Mouse (Mus musculus) heart, embryonic 14.5 days (tissue): Measurements from ENCODE around the gene Gm13304. TPM values are rescaled to one million over a fixed set of nuclear protein-coding genes. Genes with fewer than 3 reads are reported as not detected.
"Not testable (repeated sequence)": the region's sequence is repeated elsewhere in the genome, so short reads cannot be mapped to it uniquely, and the experiment has no call there.

ENCODE experiments used
- ATAC-seq: fragments of 200-750 bp; cut with Nextera tagmentation; 2 replicates; pipeline ENCODE4 v1.8.0; 2017; ENCODE audit warnings: low read depth, moderate TSS enrichment; ENCODE audit not compliant: insufficient number of reproducible peaks, insufficient read depth, low FRiP score
- H3K27ac ChIP-seq, 2 experiments: fragments of 200-500 bp in 1 of 2; fragments of 300-500 bp in 1 of 2; sonication (generic) in 1 of 2; replicated peaks in 1 of 2; 2 replicates each; pipeline ENCODE4 v1.5.1; 2012 to 2014; ENCODE audit warnings: low read depth in 2 of 2, low read length in 2 of 2, control low read depth in 1 of 2, mild to moderate bottlenecking in 1 of 2, mixed read lengths in 1 of 2; ENCODE audit not compliant: control insufficient read depth in 1 of 2, insufficient read depth in 1 of 2
- H3K27me3 ChIP-seq: fragments of 300-500 bp; sonication (generic); 2 replicates; pipeline ENCODE4 v1.6.1; 2014; ENCODE audit warnings: mild to moderate bottlenecking, low read length, control low read depth; ENCODE audit not compliant: control insufficient read depth, insufficient read depth
- H3K36me3 ChIP-seq: fragments of 300-500 bp; sonication (generic); 2 replicates; pipeline ENCODE4 v1.6.1; 2014; ENCODE audit warnings: mild to moderate bottlenecking, control low read depth, low read length, mixed read lengths; ENCODE audit not compliant: control insufficient read depth, insufficient read depth
- H3K4me1 ChIP-seq, 2 experiments: fragments of 200-500 bp in 1 of 2; fragments of 300-500 bp in 1 of 2; sonication (generic) in 1 of 2; 2 replicates each; pipeline ENCODE4 v1.6.1; 2012 to 2014; ENCODE audit warnings: low read length in 2 of 2, control low read depth in 1 of 2, mixed read lengths in 1 of 2; ENCODE audit not compliant: control insufficient read depth in 2 of 2, insufficient read depth in 2 of 2
- H3K4me2 ChIP-seq: fragments of 300-500 bp; sonication (generic); 2 replicates; pipeline ENCODE4 v1.6.1; 2014; ENCODE audit warnings: mild to moderate bottlenecking, low read length
- H3K4me3 ChIP-seq, 2 experiments: fragments of 200-500 bp in 1 of 2; fragments of 300-500 bp in 1 of 2; sonication (generic) in 1 of 2; 2 replicates each; pipeline ENCODE4 v1.5.1; 2012 to 2014; ENCODE audit warnings: low read length in 2 of 2, mild to moderate bottlenecking in 2 of 2, control low read depth in 1 of 2, low read depth in 1 of 2, moderate library complexity in 1 of 2; ENCODE audit not compliant: control insufficient read depth in 1 of 2, insufficient read depth in 1 of 2
- H3K9ac ChIP-seq: fragments of 300-500 bp; sonication (generic); 2 replicates; pipeline ENCODE4 v1.6.1; 2014; ENCODE audit warnings: mild to moderate bottlenecking, low read length
- H3K9me3 ChIP-seq: fragments of 300-500 bp; sonication (generic); 2 replicates; pipeline ENCODE4 v1.6.1; 2016; ENCODE audit warnings: low read length, control low read depth; ENCODE audit not compliant: control insufficient read depth
- WGBS: fragments of 180-500 bp; shearing (Covaris S2); extraction: QIAGEN DNeasy Blood & Tissue Kit; methylation state at CpG from one replicate; pipeline ENCODE4 v1.1.7; 2014; 5-methylcytosine and 5-hydroxymethylcytosine counted together
- polyA plus RNA-seq: library from polyadenylated mRNA; unstranded; fragments of >200 nt; fragmentation: Nextera tagmentation; extraction: Ambion mirVana; gene quantifications from 2 replicates; pipeline ENCODE4 v1.2.1, GENCODE M21; 2014

Gm13304 gene
- 7.5 TPM in 1 of 2 replicates, not detected in the other for polyA plus RNA-seq

DNA sequence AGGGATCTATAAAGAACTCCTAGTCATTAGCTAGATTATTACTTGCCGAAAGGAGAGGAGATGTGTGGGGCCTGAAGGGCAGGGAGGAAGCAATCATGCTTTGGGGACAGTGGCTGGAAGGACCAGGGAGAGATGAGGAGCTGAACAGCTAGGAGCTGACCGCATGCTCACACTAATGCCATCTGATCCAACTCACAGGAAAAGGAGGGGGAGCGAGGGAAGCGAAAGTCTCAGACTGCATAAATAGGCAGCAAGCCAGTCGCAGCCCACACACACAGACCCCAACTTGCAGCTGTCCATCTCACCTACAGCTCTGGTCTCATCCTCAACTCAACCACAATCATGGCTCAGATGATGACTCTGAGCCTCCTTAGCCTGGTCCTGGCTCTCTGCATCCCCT is at the start of gene Gm13304:
Gm13304 (plus strand) TSS at position 301 of the 400 bp plus-strand sequence.
- H3K9me3 ChIP-seq, H3K27me3 ChIP-seq, H3K36me3 ChIP-seq, H3K4me2 ChIP-seq, H3K4me3 ChIP-seq, H3K9ac ChIP-seq, ATAC-seq, H3K4me1 ChIP-seq, H3K27ac ChIP-seq: not testable (repeated sequence)
- WGBS: no CpG with 5 or more reads among the region's 5 CpGs

DNA sequence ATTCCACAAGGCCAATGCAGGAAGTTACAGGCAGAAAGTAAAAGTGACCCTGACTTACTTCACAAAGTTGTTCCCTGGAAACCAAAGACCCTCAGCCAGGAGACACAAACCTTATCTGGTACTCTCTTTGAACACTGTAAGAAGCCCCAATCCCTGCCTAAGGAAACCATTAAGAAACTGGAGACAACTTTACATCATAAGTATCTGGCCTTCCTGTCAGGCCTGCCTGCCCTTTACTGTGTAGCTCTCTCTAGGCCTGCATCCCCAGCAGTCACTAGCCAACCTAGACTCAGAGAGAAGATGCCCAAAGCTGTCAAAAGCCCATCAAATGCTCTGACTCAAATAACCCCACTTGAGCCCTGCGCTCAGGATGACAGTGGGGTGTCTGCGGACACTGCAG is 23.7 kb upstream of the Gm13304 start, which contains the start of gene Gm3893:
Gm3893 (plus strand) TSS at position 301 of the 400 bp plus-strand sequence.
- not testable (repeated sequence) for H3K4me3 ChIP-seq, H3K4me1 ChIP-seq, H3K36me3 ChIP-seq, H3K4me2 ChIP-seq, H3K9ac ChIP-seq, ATAC-seq, H3K27ac ChIP-seq, H3K9me3 ChIP-seq, H3K27me3 ChIP-seq
- no CpG with 5 or more reads among the region's 2 CpGs for WGBS

GRCm38 (mm10) chr4:42153136-42153535 is 38.5 kb downstream of the Gm13304 start, which contains the start of gene Gm13306:
Gm13306 (plus strand) TSS chr4:42153436.
- H3K4me2 ChIP-seq, H3K27me3 ChIP-seq, H3K36me3 ChIP-seq, H3K9me3 ChIP-seq, H3K4me1 ChIP-seq, H3K4me3 ChIP-seq, ATAC-seq, H3K27ac ChIP-seq, H3K9ac ChIP-seq: not testable (repeated sequence)
- WGBS: no CpG with 5 or more reads among the region's 9 CpGs

Other genes starting within 250 kb of the Gm13304 start
- gene Gm21541, start 211.2 kb upstream of the Gm13304 start, polyA plus RNA-seq: not detected in 2 replicates
- 1.1 and 1.2 TPM in 2 replicates for gene Gm20878, start 173.2 kb upstream of the Gm13304 start, polyA plus RNA-seq
- 0.19 and 0.20 TPM in 2 replicates for gene Fam205a4, start 148.8 kb upstream of the Gm13304 start, polyA plus RNA-seq
- 0.12 and 0.16 TPM in 2 replicates for gene Gm21093, start 80.1 kb upstream of the Gm13304 start, polyA plus RNA-seq
- not detected in 2 replicates for gene Gm3893, start 23.6 kb upstream of the Gm13304 start, polyA plus RNA-seq
- gene Gm13306, start 38.6 kb downstream of the Gm13304 start, polyA plus RNA-seq: not detected in 2 replicates
- gene Gm13305, start 53.8 kb downstream of the Gm13304 start, polyA plus RNA-seq: 0.74 TPM in 1 of 2 replicates, not detected in the other
- gene Gm10600, start 125.8 kb downstream of the Gm13304 start, polyA plus RNA-seq: not detected in 2 replicates
- 1.5 TPM in 1 of 2 replicates, not detected in the other for gene Ccl21b, start 140.9 kb downstream of the Gm13304 start, polyA plus RNA-seq
- not detected in 2 replicates for gene Gm21953, start 179.4 kb downstream of the Gm13304 start, polyA plus RNA-seq
- gene Fam205a3, start 203.5 kb downstream of the Gm13304 start, polyA plus RNA-seq: not detected in 2 replicates